Mouse (Mus musculus) liver, embryonic 13.5 days (tissue): ENCODE data around the gene Flt4. TPM values are rescaled to one million over a fixed set of nuclear protein-coding genes. Genes with fewer than 3 reads are reported as not detected.

Experiments
- ATAC-seq: fragments of 200-750 bp; cut with Nextera tagmentation; 2 replicates; pipeline ENCODE4 v1.8.0; 2017; ENCODE audit warnings: low read depth, mild to moderate bottlenecking, moderate number of reproducible peaks, moderate library complexity
- DNase-seq: peaks from one replicate; pipeline ENCODE4 v3.0.0; 2022
- H3K27ac ChIP-seq: fragments of 300-500 bp; sonication (generic); 2 replicates; pipeline ENCODE4 v1.5.1; 2015; ENCODE audit warnings: moderate library complexity, mild to moderate bottlenecking, inconsistent platforms
- H3K27me3 ChIP-seq: fragments of 300-500 bp; sonication (generic); 2 replicates; pipeline ENCODE4 v1.6.1; 2015; ENCODE audit warnings: mild to moderate bottlenecking, inconsistent platforms
- H3K36me3 ChIP-seq: fragments of 300-500 bp; sonication (generic); 2 replicates; pipeline ENCODE4 v1.6.1; 2015; ENCODE audit warnings: mild to moderate bottlenecking, inconsistent platforms
- H3K4me1 ChIP-seq: fragments of 300-500 bp; sonication (generic); replicated peaks from 2 replicates; pipeline ENCODE4 v1.6.1; 2015; ENCODE audit warnings: inconsistent platforms
- H3K4me2 ChIP-seq: fragments of 300-500 bp; sonication (generic); 2 replicates; pipeline ENCODE4 v1.6.1; 2015; ENCODE audit warnings: inconsistent platforms, mild to moderate bottlenecking, moderate library complexity
- H3K4me3 ChIP-seq: fragments of 300-500 bp; sonication (generic); replicated peaks from 2 replicates; pipeline ENCODE4 v1.5.1; 2015; ENCODE audit warnings: mild to moderate bottlenecking, inconsistent platforms
- H3K9ac ChIP-seq: fragments of 300-500 bp; sonication (generic); 2 replicates; pipeline ENCODE4 v1.6.1; 2015; ENCODE audit warnings: mild to moderate bottlenecking, inconsistent platforms
- H3K9me3 ChIP-seq: fragments of 300-500 bp; sonication (generic); replicated peaks from 2 replicates; pipeline ENCODE4 v1.6.1; 2016; ENCODE audit warnings: inconsistent platforms
- WGBS: fragments of 180-500 bp; shearing (Covaris S2); methylation state at CpG from one replicate; pipeline ENCODE4 v1.1.7; 2015; ENCODE audit not compliant: insufficient replicate concordance; 5-methylcytosine and 5-hydroxymethylcytosine counted together
- polyA plus RNA-seq: library from polyadenylated mRNA; unstranded; fragments of >200 nt; fragmentation: Nextera tagmentation; extraction: Ambion mirVana; gene quantifications from 2 replicates; pipeline ENCODE4 v1.2.1, GENCODE M21; 2015

Gene Flt4
- polyA plus RNA-seq, 1 experiment from 2014 or later = 2.4 TPM

GRCm38 (mm10) chr11:49699079-49699478, 90.0 kb downstream of the Flt4 start:
- no peak for ATAC-seq
- Histone ChIP-seq H3K9ac (no peak overlapping the region), H3K36me3 (peaks cover 63% of the 10 kb centered on the region), H3K27ac (no peak overlapping the region), H3K9me3 (no peaks in the 10 kb centered on the region), H3K27me3 (no peaks in the 10 kb centered on the region), H3K4me2 (no peak overlapping the region), H3K4me3 (no peak overlapping the region), H3K4me1 (peaks cover 14% of the 10 kb centered on the region)
- DNase-seq = no peak
- 90% methylated on average over 1 of the region's 1 CpGs for WGBS

DNA sequence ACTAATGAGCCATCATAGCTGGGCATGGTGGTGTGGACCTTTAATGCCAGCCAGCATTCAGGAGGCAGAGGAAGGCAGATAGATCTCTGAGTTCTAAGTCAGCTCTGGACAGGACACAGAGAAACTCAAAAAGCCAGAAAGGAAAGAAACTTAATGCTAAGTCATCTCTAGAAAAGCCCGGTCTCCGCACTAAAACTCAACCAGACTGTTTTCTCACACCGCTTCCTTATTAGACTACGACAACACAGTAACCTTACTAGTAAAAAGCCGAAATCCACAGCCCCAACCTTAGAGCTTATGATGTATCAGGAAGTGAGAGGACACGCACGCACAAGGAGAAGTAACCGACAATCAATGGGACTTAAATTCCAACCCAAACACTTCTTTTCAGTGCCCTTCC, 93.0 kb downstream of the Flt4 start:
- Histone ChIP-seq H3K27me3 (no peaks in the 10 kb centered on the region), H3K9me3 (no peaks in the 10 kb centered on the region), H3K9ac (no peak overlapping the region), H3K4me2 (no peak overlapping the region), H3K4me3 (no peak overlapping the region), H3K27ac (no peak overlapping the region), H3K36me3 (peaks cover 74% of the 10 kb centered on the region), H3K4me1 (peaks cover 15% of the 10 kb centered on the region)
- 93% methylated on average over 8 of the region's 8 CpGs for WGBS
- no peak for DNase-seq
- no peak for ATAC-seq

Other genes with a start within 250 kb of the Flt4 start
- not detected in 2 replicates for gene Olfr1389, start 186.2 kb upstream of the Flt4 start, polyA plus RNA-seq
- gene Olfr1388, start 172.6 kb upstream of the Flt4 start, polyA plus RNA-seq = 0.03 and 0.08 TPM in 2 replicates
- gene Olfr1387, start 153.9 kb upstream of the Flt4 start, polyA plus RNA-seq = not detected in 2 replicates
- gene Olfr1386, start 144.2 kb upstream of the Flt4 start, polyA plus RNA-seq = not detected in 2 replicates
- not detected in 2 replicates for gene Olfr1385, start 120.2 kb upstream of the Flt4 start, polyA plus RNA-seq
- gene Olfr1384, start 102.5 kb upstream of the Flt4 start, polyA plus RNA-seq = not detected in 2 replicates
- not detected in 2 replicates for gene Olfr1383, start 89.6 kb upstream of the Flt4 start, polyA plus RNA-seq
- not detected in 2 replicates for gene Olfr1382, start 81.0 kb upstream of the Flt4 start, polyA plus RNA-seq
- not detected in 2 replicates for gene Olfr1381, start 65.8 kb upstream of the Flt4 start, polyA plus RNA-seq
- not detected in 2 replicates for gene Olfr1380, start 52.4 kb upstream of the Flt4 start, polyA plus RNA-seq
- not detected in 2 replicates for gene Scgb3a1, start 54.3 kb downstream of the Flt4 start, polyA plus RNA-seq
- gene Cnot6, start 103.5 kb downstream of the Flt4 start, polyA plus RNA-seq = 24.4 and 30.4 TPM in 2 replicates
- 1.6 and 1.8 TPM in 2 replicates for gene Gfpt2, start 184.9 kb downstream of the Flt4 start, polyA plus RNA-seq
- gene Mapk9, start 237.5 kb downstream of the Flt4 start, polyA plus RNA-seq = 21.6 and 28.3 TPM in 2 replicates